Mouse (Mus musculus): ENCODE results near the gene Itpr1.

DNA sequence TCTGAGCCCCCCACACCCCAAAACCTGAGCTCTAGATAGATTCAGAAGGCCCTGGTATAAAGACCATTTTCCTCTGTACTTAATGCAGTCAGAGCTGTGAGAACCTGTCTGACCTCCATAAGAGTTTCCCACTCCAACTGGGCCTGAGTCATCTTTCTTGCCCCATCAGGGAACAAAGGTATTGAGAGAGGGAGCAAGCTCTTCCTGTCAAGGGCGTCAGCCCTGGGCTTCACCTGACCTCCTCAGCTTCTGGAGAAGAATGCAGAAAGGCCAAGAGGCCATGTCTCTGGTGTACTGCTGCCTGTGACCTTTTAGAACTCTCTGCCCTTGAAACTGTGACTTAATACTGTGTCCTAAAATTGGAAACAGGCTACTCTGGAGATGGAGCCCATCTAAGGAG lies 279.1 kb downstream of the Itpr1 start:
- no peak for TF ChIP-seq POLR2A (IDR thresholded peaks at IDR 0.05; ENCODE audit: insufficient read depth, low read depth, low read length)
- no peak for TF ChIP-seq CTCF (IDR thresholded peaks at IDR 0.05; ENCODE audit: insufficient read depth, low read depth, low read length)

Data from olfactory bulb, adult 2 months (tissue).